Mouse (Mus musculus) liver, embryonic 16.5 days (tissue): ENCODE data around the gene Nfx1. TPM values are rescaled to one million over a fixed set of nuclear protein-coding genes. Genes with fewer than 3 reads are reported as not detected.

Experiments used
- ATAC-seq: fragments of 200-750 bp; cut with Nextera tagmentation; 2 replicates; pipeline ENCODE4 v1.8.0; 2017; ENCODE audit warnings: low read depth, mild to moderate bottlenecking, moderate number of reproducible peaks, moderate library complexity
- H3K27ac ChIP-seq: fragments of 300-500 bp; sonication (generic); 2 replicates; pipeline ENCODE4 v1.5.1; 2014; ENCODE audit warnings: mild to moderate bottlenecking, low read length
- H3K27me3 ChIP-seq: fragments of 300-500 bp; sonication (generic); 2 replicates; pipeline ENCODE4 v1.6.1; 2014; ENCODE audit warnings: low read depth, low read length, mixed read lengths; ENCODE audit not compliant: control insufficient read depth, insufficient read depth
- H3K36me3 ChIP-seq: fragments of 300-500 bp; sonication (generic); 2 replicates; pipeline ENCODE4 v1.6.1; 2014; ENCODE audit warnings: mild to moderate bottlenecking; ENCODE audit not compliant: control insufficient read depth, insufficient read depth
- H3K4me1 ChIP-seq: fragments of 300-500 bp; sonication (generic); 2 replicates; pipeline ENCODE4 v1.6.1; 2014; ENCODE audit warnings: low read depth, low read length, mixed read lengths; ENCODE audit not compliant: control insufficient read depth
- H3K4me2 ChIP-seq: fragments of 300-500 bp; sonication (generic); 2 replicates; pipeline ENCODE4 v1.6.1; 2014; ENCODE audit warnings: low read depth, low read length, mixed read lengths
- H3K4me3 ChIP-seq: fragments of 300-500 bp; sonication (generic); 2 replicates; pipeline ENCODE4 v1.5.1; 2014; ENCODE audit warnings: low read depth, mild to moderate bottlenecking, low read length
- H3K9ac ChIP-seq: fragments of 300-500 bp; sonication (generic); 2 replicates; pipeline ENCODE4 v1.6.1; 2014; ENCODE audit warnings: low read depth, low read length
- H3K9me3 ChIP-seq: fragments of 300-500 bp; sonication (generic); replicated peaks from 2 replicates; pipeline ENCODE4 v1.6.1; 2016; ENCODE audit warnings: low read length; ENCODE audit not compliant: control insufficient read depth
- WGBS: fragments of 180-500 bp; shearing (Covaris S2); extraction: QIAGEN DNeasy Blood & Tissue Kit; methylation state at CpG from one replicate; pipeline ENCODE4 v1.1.7; 2014; ENCODE audit not compliant: insufficient replicate concordance; 5-methylcytosine and 5-hydroxymethylcytosine counted together
- polyA plus RNA-seq: library from polyadenylated mRNA; unstranded; fragments of >200 nt; fragmentation: Nextera tagmentation; extraction: Ambion mirVana; gene quantifications from 2 replicates; pipeline ENCODE4 v1.2.1, GENCODE M21; 2015

Nfx1 gene
- polyA plus RNA-seq, 1 experiment from 2014 or later, result 31.5 TPM

DNA sequence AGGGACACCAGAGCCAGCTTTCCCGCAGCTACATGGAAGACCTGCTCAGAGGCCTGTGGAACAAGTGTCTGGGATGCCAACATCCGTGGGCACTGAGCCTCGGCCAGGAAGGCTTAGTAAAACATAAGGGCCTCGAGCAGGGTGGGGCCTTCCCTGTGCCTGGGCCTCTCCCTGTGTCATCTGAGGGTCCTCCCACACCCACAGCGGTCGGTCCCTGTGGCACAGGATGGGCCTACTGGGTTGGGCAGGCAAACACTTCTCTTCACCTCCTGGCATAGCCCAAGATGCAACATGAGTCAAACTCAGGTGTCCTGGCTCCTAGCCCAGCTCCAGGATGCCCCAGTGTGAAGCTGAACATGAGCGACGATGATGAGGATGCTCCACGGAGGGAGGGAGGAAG, 86.7 kb downstream of the Nfx1 start:
- peaks cover 15% of the 10 kb centered on the region for H3K4me1 ChIP-seq
- H3K4me2 ChIP-seq, result no peak overlapping the region
- H3K9ac ChIP-seq, result no peak overlapping the region
- ATAC-seq, result peak; percentile 57; the same call in 1 of the 2 replicates
- H3K27me3 ChIP-seq, result no peaks in the 10 kb centered on the region; the same call in 1 of the 2 replicates
- H3K36me3 ChIP-seq, result no peaks in the 10 kb centered on the region
- H3K27ac ChIP-seq, result no peak overlapping the region
- H3K9me3 ChIP-seq, result no peaks in the 10 kb centered on the region
- no peak overlapping the region for H3K4me3 ChIP-seq
- 53% methylated on average over 8 of the region's 9 CpGs for WGBS

DNA sequence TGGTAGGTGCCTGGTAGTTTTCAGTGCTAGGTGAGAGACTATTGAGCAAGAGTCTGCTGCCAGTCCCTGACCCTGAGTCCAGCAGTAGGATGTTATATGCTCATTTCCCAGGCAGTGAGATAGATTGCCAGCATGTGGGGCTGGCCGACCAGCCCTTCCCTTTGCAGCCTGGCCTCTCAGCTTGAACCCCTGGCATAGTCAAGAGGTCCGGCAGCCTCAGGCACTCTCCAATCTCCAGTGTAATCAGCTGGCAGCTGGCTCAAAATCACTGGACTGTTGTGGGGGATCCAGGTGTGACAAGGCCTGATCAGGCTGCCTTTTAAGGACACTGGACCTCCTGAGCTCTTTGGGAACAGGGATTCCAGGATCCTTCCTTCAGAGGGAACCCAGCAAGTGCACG, 92.6 kb downstream of the Nfx1 start:
- no peaks in the 10 kb centered on the region; the same call in 1 of the 2 replicates for H3K27me3 ChIP-seq
- no peak for ATAC-seq
- H3K9ac ChIP-seq, result no peak overlapping the region
- no peak overlapping the region for H3K4me2 ChIP-seq
- no peak overlapping the region for H3K4me3 ChIP-seq
- peaks cover 7% of the 10 kb centered on the region for H3K4me1 ChIP-seq
- no peak overlapping the region for H3K27ac ChIP-seq
- no peaks in the 10 kb centered on the region for H3K9me3 ChIP-seq
- WGBS, result 52% methylated on average over 3 of the region's 3 CpGs
- H3K36me3 ChIP-seq, result no peaks in the 10 kb centered on the region

DNA sequence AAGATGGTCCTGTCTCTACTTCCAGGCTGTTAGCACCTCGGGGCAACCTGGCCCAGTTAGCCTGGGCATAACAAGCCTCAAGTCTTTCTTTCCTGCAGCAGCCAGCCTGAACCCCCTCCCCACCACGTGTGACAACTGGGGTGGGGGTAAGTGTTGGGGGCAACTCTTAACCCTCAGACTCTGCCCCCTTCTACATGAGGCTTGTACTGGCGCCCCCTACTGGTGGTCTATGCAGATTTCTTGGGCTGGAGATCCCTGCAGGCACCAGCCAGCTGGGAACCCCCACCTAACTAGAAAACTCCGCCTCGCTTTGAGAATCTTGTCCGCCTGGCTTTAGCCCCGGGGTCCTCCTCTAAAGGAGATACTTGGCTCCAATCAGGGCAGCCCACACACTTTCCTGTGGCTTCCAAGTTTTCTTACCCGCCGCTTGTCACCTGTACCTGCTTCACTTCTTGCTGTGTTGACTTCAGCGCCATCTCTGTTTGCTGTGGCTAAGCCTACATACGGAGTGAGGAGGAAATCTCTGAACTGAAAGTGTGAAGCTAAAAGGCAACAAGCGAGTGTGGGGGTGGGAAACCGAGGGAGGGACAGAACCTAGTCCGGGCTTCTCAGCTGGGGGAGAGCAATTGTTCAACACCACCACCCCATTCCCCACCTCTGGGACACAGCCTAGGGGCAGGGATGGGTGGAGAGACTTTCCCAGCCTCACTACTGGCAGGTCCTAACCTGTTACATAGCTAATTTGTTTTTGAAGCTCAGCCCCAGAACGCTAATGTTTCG, 93.4 kb downstream of the Nfx1 start:
- Histone ChIP-seq H3K9ac (no peak overlapping the region), H3K36me3 (no peaks in the 10 kb centered on the region), H3K4me3 (peak overlapping the region; percentile 22; the same call in 1 of the 2 replicates), H3K27me3 (no peaks in the 10 kb centered on the region; the same call in 1 of the 2 replicates), H3K9me3 (no peaks in the 10 kb centered on the region), H3K27ac (no peak overlapping the region), H3K4me2 (peak overlapping the region; percentile 30), H3K4me1 (peaks cover 7% of the 10 kb centered on the region)
- ATAC-seq, result no peak
- WGBS, result 17% methylated on average over 16 of the region's 16 CpGs

DNA sequence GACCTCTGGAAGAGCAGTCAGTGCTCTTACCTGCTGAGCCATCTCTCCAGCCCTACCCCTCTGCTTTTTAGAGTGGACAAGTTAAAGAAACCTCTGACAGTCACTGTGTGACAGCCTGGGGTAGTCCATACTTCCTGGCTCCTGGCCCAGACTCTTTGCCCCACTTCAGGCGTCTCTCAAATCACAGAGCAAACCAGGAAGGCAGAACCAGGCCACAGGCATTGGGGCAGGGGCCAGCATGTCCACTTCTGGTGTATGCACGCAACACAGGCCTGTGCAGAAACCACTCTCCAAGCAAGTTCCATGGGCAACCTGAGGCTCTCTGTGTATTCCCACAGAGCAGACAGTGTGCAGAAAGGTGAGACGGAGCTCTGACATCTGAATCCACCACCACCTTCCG, 94.5 kb downstream of the Nfx1 start:
- no peaks in the 10 kb centered on the region; the same call in 1 of the 2 replicates for H3K27me3 ChIP-seq
- no peak overlapping the region for H3K4me3 ChIP-seq
- no peak overlapping the region for H3K4me2 ChIP-seq
- no peaks in the 10 kb centered on the region for H3K9me3 ChIP-seq
- peaks cover 7% of the 10 kb centered on the region for H3K4me1 ChIP-seq
- 71% methylated on average over 4 of the region's 4 CpGs for WGBS
- H3K9ac ChIP-seq, result no peak overlapping the region
- no peaks in the 10 kb centered on the region for H3K36me3 ChIP-seq
- no peak for ATAC-seq
- H3K27ac ChIP-seq, result no peak overlapping the region

DNA sequence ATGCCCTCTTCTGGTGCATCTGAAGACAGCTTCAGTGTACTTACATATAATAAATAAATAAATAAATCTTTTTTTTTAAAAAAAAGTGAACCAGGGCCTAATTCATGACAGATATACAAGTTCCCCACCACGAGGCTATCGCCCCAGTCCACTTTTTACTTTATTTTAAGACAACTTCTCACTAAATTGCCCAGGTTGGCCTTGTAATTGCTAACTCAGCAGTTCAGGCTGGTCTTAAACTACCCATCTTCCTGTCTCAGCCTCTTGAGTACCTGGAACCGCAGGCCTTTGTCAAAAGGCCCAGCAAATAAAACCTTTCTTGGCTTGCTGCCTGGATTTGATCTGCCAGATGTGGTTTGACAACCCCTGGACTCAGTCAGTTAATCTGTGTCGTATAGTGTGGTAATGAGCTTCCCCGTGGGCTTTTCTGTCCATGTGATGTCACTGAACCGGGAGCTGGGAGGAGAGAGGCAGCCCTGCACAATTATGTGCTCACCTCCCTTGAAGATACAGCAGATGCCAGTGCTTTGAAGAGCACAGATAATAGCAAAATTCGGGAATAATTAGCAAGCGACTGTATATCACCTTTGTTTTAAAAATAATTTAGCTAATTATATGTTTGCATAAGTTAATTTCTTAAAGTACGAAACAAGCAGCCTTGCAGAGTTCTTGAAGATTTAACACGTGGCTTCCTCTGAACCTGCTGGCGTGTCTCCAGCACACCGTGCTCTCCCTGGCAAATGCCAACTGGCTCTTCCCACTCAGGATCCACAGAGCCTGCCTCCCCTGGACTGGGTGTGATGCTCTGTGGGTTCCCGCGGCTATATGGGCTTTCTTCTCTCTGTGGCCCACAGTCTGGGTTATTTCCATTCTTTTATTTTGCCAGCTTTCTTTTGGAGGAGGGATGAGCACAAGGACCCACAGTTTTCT, 101.1 kb downstream of the Nfx1 start:
- Histone ChIP-seq H3K9ac (no peak overlapping the region), H3K4me3 (no peak overlapping the region), H3K36me3 (no peaks in the 10 kb centered on the region), H3K27ac (no peak overlapping the region), H3K27me3 (no peaks in the 10 kb centered on the region; the same call in 1 of the 2 replicates), H3K4me2 (no peak overlapping the region), H3K4me1 (no peaks in the 10 kb centered on the region), H3K9me3 (no peaks in the 10 kb centered on the region)
- 69% methylated on average over 14 of the region's 14 CpGs for WGBS
- no peak for ATAC-seq

DNA sequence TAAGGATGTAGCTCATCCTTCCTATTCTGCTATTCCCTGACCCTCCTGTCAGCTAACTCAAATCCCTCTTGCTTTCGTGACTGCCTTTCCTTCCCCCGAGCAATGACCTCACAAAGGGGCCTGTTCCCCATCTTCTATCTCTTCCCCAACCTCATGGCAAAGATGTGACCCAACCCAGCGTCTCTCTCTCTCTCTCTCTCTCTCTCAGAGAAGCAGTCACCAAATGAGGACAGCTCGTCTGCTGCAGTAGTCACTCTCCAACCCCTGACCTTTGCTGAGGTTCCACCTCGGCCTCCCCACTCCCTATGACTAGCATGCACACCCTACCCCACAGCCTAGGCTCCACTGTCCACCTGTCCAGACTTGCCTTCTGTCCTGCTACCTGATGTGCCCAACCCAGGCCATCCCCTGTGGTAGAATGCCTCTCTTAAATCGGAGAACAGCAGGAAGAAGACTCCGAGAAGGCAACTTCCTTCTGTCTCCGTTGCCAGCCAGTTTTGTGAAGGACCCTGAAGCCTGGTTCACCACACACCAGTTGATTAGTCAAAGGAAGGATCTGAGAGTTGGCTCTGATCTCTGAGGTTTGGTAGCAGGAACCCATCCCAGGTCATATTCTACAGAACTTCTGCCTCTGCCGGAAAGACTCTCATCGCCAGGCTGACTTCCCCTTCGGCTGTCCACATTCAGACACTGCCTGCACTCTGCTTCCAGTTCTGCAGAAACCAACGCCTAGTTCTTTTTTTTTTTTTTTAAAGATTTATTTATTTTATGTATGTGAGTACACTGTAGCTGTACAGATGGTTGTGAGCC, 102.5 kb downstream of the Nfx1 start:
- Histone ChIP-seq H3K4me1 (no peaks in the 10 kb centered on the region), H3K9me3 (no peaks in the 10 kb centered on the region), H3K36me3 (no peaks in the 10 kb centered on the region), H3K9ac (no peak overlapping the region), H3K27ac (no peak overlapping the region), H3K4me3 (no peak overlapping the region), H3K27me3 (no peaks in the 10 kb centered on the region; the same call in 1 of the 2 replicates), H3K4me2 (no peak overlapping the region)
- no peak for ATAC-seq
- WGBS, result 31% methylated on average over 12 of the region's 12 CpGs

DNA sequence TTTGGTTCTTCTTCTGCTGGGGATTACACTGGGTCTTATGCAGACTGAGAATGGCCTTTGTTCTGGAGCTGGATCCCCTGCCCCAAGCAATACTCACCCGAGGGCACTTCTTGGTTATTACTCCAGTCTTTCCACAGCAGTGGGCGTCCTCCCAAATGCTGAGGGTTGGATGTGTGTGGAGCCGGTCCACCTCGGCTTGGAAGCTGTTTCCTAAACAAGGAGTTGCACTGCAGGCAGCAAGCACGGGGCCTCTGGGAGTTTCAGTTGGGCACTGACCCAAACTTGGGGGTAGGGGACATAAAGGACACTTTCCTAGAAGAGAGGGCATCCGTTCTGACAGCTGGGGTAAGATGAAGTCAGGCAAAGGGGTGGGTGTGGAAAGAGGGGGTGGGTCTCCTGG, 103.8 kb downstream of the Nfx1 start:
- H3K36me3 ChIP-seq, result no peaks in the 10 kb centered on the region
- no peaks in the 10 kb centered on the region for H3K4me1 ChIP-seq
- ATAC-seq, result no peak
- no peak overlapping the region for H3K27ac ChIP-seq
- no peaks in the 10 kb centered on the region for H3K9me3 ChIP-seq
- H3K9ac ChIP-seq, result no peak overlapping the region
- H3K4me3 ChIP-seq, result no peak overlapping the region
- 73% methylated on average over 6 of the region's 6 CpGs for WGBS
- no peak overlapping the region for H3K4me2 ChIP-seq
- H3K27me3 ChIP-seq, result no peaks in the 10 kb centered on the region; the same call in 1 of the 2 replicates
